Mouse (Mus musculus) limb, embryonic 13.5 days (tissue): ENCODE results near the gene Iffo1. TPM values are rescaled to one million over a fixed set of nuclear protein-coding genes. Genes with fewer than 3 reads are reported as not detected.
A peak's percentile ranks its signal among the peaks of the same experiment; 100 is the strongest.

Experiments used
- ATAC-seq: fragments of 200-750 bp; cut with Nextera tagmentation; 2 replicates; pipeline ENCODE4 v1.8.0; 2017; ENCODE audit warnings: low read depth, moderate number of reproducible peaks, moderate TSS enrichment; ENCODE audit not compliant: low FRiP score
- H3K27ac ChIP-seq: fragments of 300-500 bp; sonication (generic); 2 replicates; pipeline ENCODE4 v1.5.1; 2015; ENCODE audit warnings: inconsistent platforms, mild to moderate bottlenecking, moderate library complexity
- H3K27me3 ChIP-seq: fragments of 300-500 bp; sonication (generic); 2 replicates; pipeline ENCODE4 v1.6.1; 2015; ENCODE audit warnings: mild to moderate bottlenecking, inconsistent platforms
- H3K36me3 ChIP-seq: fragments of 300-500 bp; sonication (generic); 2 replicates; pipeline ENCODE4 v1.6.1; 2015; ENCODE audit warnings: inconsistent platforms, mild to moderate bottlenecking, moderate library complexity
- H3K4me1 ChIP-seq: fragments of 300-500 bp; sonication (generic); 2 replicates; pipeline ENCODE4 v1.6.1; 2015; ENCODE audit warnings: inconsistent platforms
- H3K4me2 ChIP-seq: fragments of 300-500 bp; sonication (generic); replicated peaks from 2 replicates; pipeline ENCODE4 v1.6.1; 2015; ENCODE audit warnings: inconsistent platforms, mild to moderate bottlenecking, moderate library complexity
- H3K4me3 ChIP-seq: fragments of 300-500 bp; sonication (generic); 2 replicates; pipeline ENCODE4 v1.5.1; 2015; ENCODE audit warnings: moderate library complexity, mild to moderate bottlenecking, inconsistent platforms
- H3K9ac ChIP-seq: fragments of 300-500 bp; sonication (generic); 2 replicates; pipeline ENCODE4 v1.6.1; 2015; ENCODE audit warnings: mild to moderate bottlenecking, inconsistent platforms
- H3K9me3 ChIP-seq: fragments of 300-500 bp; sonication (generic); 2 replicates; pipeline ENCODE4 v1.6.1; 2016; ENCODE audit warnings: inconsistent platforms
- WGBS: fragments of 180-500 bp; shearing (Covaris S2); methylation state at CpG from one replicate; pipeline ENCODE4 v1.1.7; 2015; 5-methylcytosine and 5-hydroxymethylcytosine counted together
- polyA plus RNA-seq: library from polyadenylated mRNA; unstranded; fragments of >200 nt; fragmentation: Nextera tagmentation; extraction: Ambion mirVana; gene quantifications from 2 replicates; pipeline ENCODE4 v1.2.1, GENCODE M21; 2015

The Iffo1 gene
- polyA plus RNA-seq, 1 experiment from 2014 or later, result 33.1 TPM

GRCm38 (mm10) chr6:125165328-125165891 is 20.4 kb downstream of the Iffo1 start:
- Histone ChIP-seq H3K9ac (peak overlapping the region; percentile 98), H3K4me1 (peaks cover 50% of the 10 kb centered on the region), H3K27me3 (no peaks in the 10 kb centered on the region), H3K27ac (peak overlapping the region; percentile 95), H3K36me3 (peaks cover 63% of the 10 kb centered on the region), H3K9me3 (no peaks in the 10 kb centered on the region), H3K4me2 (peak overlapping the region; percentile 84), H3K4me3 (peak overlapping the region; percentile 97)
- ATAC-seq, result peak; percentile 91
- WGBS, result under 1% methylated on average over 36 of the region's 36 CpGs

DNA sequence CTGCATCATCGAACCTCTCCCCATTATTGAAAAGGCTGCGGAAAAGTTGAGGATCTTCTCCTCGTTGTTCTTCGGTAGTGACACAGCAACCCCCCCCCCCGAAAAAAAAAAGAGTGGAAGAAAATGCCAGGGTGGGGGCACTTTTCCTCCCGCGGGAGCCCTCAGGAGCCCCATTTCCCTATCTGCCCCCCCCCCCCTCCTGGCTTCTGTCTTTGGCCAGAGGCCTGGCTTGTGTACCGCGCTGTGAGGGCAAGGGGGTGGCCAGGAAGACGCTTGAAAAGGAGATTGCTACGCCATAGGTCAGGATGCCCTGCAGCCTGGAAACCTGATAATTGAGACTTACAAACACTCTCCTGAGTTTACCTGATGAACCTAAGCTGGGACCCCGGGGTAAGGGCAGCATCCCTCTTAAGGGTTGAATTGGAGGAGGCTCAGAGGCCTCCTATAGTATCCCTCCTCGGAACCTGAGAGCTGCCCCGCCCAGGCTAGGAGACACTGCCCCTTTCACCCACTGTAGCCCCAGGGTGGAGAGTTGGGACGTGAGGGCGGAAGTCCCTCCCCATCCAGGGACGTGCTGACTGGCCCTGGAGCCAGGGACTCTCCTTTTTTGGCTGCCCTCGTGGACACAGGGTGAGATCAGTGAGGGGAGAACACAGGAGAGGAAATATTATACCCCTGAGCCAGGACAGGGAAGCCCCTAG is 21.2 kb downstream of the Iffo1 start, which contains the start of gene Gapdh:
Gene Gapdh, minus strand, starts transcription at position 417 of the 701 bp plus-strand sequence.
- H3K36me3 ChIP-seq, result peaks cover 63% of the 10 kb centered on the region
- H3K27me3 ChIP-seq, result no peaks in the 10 kb centered on the region
- whole genome bisulfite sequencing, result under 1% methylated on average over 18 of the region's 18 CpGs
- H3K4me2 ChIP-seq, result peak within 1 kb of the TSS; percentile 84
- peak; percentile 26 for ATAC-seq
- peak within 1 kb of the TSS; percentile 98 for H3K9ac ChIP-seq
- H3K4me1 ChIP-seq, result peaks cover 45% of the 10 kb centered on the region
- peak within 1 kb of the TSS; percentile 95 for H3K27ac ChIP-seq
- no peaks in the 10 kb centered on the region for H3K9me3 ChIP-seq
- peak within 1 kb of the TSS; percentile 97 for H3K4me3 ChIP-seq

- peak overlapping the region; percentile 67 for H3K9ac ChIP-seq
- 20% methylated on average over 10 of the region's 10 CpGs for WGBS
- H3K4me3 ChIP-seq, result peak overlapping the region; percentile 97
- ATAC-seq, result peak; percentile 12
- no peaks in the 10 kb centered on the region for H3K27me3 ChIP-seq
- peak overlapping the region; percentile 93 for H3K27ac ChIP-seq
- no peaks in the 10 kb centered on the region for H3K9me3 ChIP-seq
- H3K4me1 ChIP-seq, result peaks cover 40% of the 10 kb centered on the region
- H3K36me3 ChIP-seq, result peaks cover 66% of the 10 kb centered on the region
- peak overlapping the region; percentile 84 for H3K4me2 ChIP-seq
Measured at GRCm38 (mm10) chr6:125166861-125167650, 22.0 kb downstream of the Iffo1 start.

DNA sequence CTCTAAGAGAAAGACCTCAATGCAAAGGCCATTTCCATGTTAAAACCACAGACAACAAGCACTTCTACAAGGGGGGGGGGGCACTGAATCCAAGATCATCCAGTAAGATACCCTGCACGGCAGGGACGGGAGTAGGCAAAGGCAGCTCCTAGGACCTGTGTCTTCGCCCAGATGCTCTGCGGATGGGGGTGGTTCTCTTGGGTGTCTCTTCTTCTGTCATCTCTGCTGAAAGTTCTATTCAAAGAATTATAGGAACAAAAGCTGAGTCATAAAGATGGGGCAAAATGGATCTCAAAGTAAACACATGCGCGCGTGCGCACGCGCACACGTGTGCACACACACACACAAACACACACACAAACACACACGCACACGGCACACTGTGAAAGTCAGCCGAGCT is 23.0 kb downstream of the Iffo1 start:
- Histone ChIP-seq H3K4me3 (no peak overlapping the region), H3K9ac (0 out of 2 replicates have a peak overlapping the region, but pooled peaks have one; percentile 4), H3K27ac (no peak overlapping the region), H3K9me3 (no peaks in the 10 kb centered on the region), H3K36me3 (peaks cover 70% of the 10 kb centered on the region), H3K4me1 (peaks cover 34% of the 10 kb centered on the region), H3K27me3 (no peaks in the 10 kb centered on the region), H3K4me2 (no peak overlapping the region)
- WGBS, result 92% methylated on average over 14 of the region's 14 CpGs
- ATAC-seq, result no peak

- H3K27me3 ChIP-seq, result no peaks in the 10 kb centered on the region
- WGBS, result 83% methylated on average over 6 of the region's 6 CpGs
Measured at GRCm38 (mm10) chr6:125170194-125170593, 25.2 kb downstream of the Iffo1 start.

DNA sequence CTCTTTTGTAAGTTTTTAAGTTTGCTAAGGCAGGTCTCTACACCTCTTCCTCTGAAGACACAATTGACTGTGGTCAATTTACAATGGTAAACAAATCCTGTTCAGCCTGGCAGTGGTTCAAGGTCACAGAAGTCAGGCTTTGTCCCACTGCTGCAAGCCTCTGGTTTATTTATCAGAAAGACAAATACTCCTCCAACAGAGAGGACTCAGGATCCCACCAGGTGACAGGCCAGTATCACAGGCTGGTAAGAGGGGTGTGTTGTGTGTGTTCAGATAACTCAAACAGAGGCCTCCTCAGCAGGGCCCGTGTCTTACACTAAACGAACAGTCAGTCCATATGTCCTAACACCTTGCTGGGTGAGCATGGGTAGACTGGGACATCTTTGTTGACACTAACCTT is 27.4 kb downstream of the Iffo1 start:
- no peak for ATAC-seq
- H3K4me2 ChIP-seq, result no peak overlapping the region
- 91% methylated on average over 2 of the region's 2 CpGs for WGBS

More at GRCm38 (mm10) chr6:125170194-125170593, 25.2 kb downstream of the Iffo1 start:
- Histone ChIP-seq H3K9ac (no peak overlapping the region; the same call in 1 of the 2 replicates), H3K27ac (no peak overlapping the region), H3K9me3 (no peaks in the 10 kb centered on the region), H3K4me1 (peaks cover 22% of the 10 kb centered on the region), H3K36me3 (peaks cover 80% of the 10 kb centered on the region), H3K4me3 (no peak overlapping the region), H3K4me2 (no peak overlapping the region)
- ATAC-seq, result no peak

GRCm38 (mm10) chr6:125173256-125173655 is 28.2 kb downstream of the Iffo1 start:
- no peak overlapping the region for H3K27ac ChIP-seq
- 94% methylated on average over 7 of the region's 7 CpGs for WGBS
- H3K36me3 ChIP-seq, result peaks cover 100% of the 10 kb centered on the region
- H3K4me3 ChIP-seq, result no peak overlapping the region
- H3K4me2 ChIP-seq, result no peak overlapping the region
- H3K9ac ChIP-seq, result no peak overlapping the region
- no peaks in the 10 kb centered on the region for H3K9me3 ChIP-seq
- ATAC-seq, result no peak
- no peaks in the 10 kb centered on the region for H3K27me3 ChIP-seq
- H3K4me1 ChIP-seq, result no peaks in the 10 kb centered on the region

More for the DNA sequence above, 27.4 kb downstream of the Iffo1 start:
- no peaks in the 10 kb centered on the region for H3K27me3 ChIP-seq
- no peak overlapping the region for H3K9ac ChIP-seq
- peaks cover 4% of the 10 kb centered on the region for H3K4me1 ChIP-seq
- no peak overlapping the region for H3K27ac ChIP-seq
- peaks cover 100% of the 10 kb centered on the region for H3K36me3 ChIP-seq
- H3K4me3 ChIP-seq, result no peak overlapping the region
- H3K9me3 ChIP-seq, result no peaks in the 10 kb centered on the region

DNA sequence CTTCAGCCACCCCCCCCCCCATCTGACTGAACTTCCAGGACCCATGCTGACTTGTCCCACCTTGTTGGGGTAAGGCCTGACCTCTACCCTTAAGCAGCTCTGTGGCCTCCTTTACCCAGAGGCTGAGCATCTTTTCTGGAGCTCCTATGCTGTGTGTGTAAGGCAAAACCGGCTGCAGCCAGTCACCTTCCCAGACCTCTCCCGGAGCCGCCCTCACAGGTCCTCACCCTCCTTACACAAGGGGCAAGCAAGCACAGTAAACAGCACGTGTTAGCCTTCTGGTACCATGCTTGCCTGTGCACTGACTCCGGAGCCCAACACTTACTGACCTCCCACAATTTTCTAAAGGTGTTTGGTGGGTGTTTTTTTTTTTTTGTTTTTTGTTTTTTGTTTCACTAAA is 30.4 kb downstream of the Iffo1 start:
- H3K9ac ChIP-seq, result no peak overlapping the region
- WGBS, result 90% methylated on average over 5 of the region's 5 CpGs
- H3K27me3 ChIP-seq, result no peaks in the 10 kb centered on the region
- no peaks in the 10 kb centered on the region for H3K4me1 ChIP-seq
- H3K27ac ChIP-seq, result no peak overlapping the region
- H3K4me2 ChIP-seq, result no peak overlapping the region
- H3K4me3 ChIP-seq, result no peak overlapping the region
- H3K36me3 ChIP-seq, result peaks cover 100% of the 10 kb centered on the region
- ATAC-seq, result no peak
- H3K9me3 ChIP-seq, result no peaks in the 10 kb centered on the region

GRCm38 (mm10) chr6:125179601-125180000 is 34.6 kb downstream of the Iffo1 start:
- H3K27ac ChIP-seq, result no peak overlapping the region
- no peak for ATAC-seq
- H3K9ac ChIP-seq, result no peak overlapping the region
- no peaks in the 10 kb centered on the region for H3K27me3 ChIP-seq
- 89% methylated on average over 7 of the region's 7 CpGs for WGBS
- no peak overlapping the region for H3K4me3 ChIP-seq
- H3K4me1 ChIP-seq, result no peaks in the 10 kb centered on the region
- H3K4me2 ChIP-seq, result no peak overlapping the region
- peaks cover 99% of the 10 kb centered on the region for H3K36me3 ChIP-seq
- H3K9me3 ChIP-seq, result no peaks in the 10 kb centered on the region

DNA sequence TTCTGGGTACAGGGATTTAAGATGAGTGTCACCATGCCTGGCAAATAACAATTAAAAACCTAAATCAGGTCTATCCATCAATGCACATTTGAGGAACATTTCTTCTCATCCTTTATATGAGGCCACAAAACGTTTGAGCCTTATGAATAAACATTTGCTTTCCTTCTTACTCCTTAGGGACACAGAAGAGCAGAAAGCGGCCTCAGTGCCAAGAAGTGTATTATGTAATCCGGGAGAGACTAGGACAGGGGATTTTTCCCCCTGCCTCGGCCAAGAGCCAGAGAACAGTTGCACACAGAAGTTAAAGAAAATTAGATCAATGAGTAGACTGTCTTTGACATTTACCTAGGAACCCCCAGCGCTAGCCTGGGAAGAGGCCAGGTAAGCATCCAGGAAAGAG is 37.1 kb downstream of the Iffo1 start:
- Histone ChIP-seq H3K9me3 (no peaks in the 10 kb centered on the region), H3K27me3 (no peaks in the 10 kb centered on the region), H3K4me2 (no peak overlapping the region), H3K36me3 (peaks cover 99% of the 10 kb centered on the region), H3K4me3 (no peak overlapping the region), H3K4me1 (no peaks in the 10 kb centered on the region), H3K27ac (no peak overlapping the region), H3K9ac (no peak overlapping the region)
- WGBS, result 83% methylated on average over 5 of the region's 5 CpGs
- no peak for ATAC-seq

- H3K36me3 ChIP-seq, result peaks cover 80% of the 10 kb centered on the region
- H3K27me3 ChIP-seq, result no peaks in the 10 kb centered on the region
- WGBS, result 93% methylated on average over 10 of the region's 10 CpGs
- H3K27ac ChIP-seq, result no peak overlapping the region
- H3K4me3 ChIP-seq, result no peak overlapping the region
- ATAC-seq, result no peak
- no peak overlapping the region for H3K9ac ChIP-seq
- H3K4me1 ChIP-seq, result peaks cover 9% of the 10 kb centered on the region; the same call in 1 of the 2 replicates
- H3K4me2 ChIP-seq, result no peak overlapping the region
- no peaks in the 10 kb centered on the region for H3K9me3 ChIP-seq
Measured at GRCm38 (mm10) chr6:125186203-125186602, 41.2 kb downstream of the Iffo1 start.

DNA sequence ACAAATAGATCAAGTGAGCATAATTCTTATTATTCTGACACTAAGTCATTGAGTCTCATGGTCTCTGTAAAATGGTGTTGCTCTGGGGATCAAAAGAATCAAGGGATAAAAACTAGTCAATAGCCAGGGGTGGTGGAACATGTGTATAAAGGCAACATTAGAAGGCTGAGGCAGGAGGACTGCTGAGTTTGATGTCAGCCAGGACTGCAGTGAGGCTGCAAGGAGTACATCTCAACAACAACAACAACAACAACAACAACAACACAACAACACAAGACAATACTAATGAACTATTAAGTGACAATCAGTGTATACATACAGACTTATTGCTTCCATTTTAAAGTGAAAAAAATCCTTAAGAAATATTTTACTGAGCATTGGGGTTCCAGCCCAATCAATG is 45.8 kb downstream of the Iffo1 start:
- Histone ChIP-seq H3K27me3 (no peaks in the 10 kb centered on the region), H3K4me1 (peaks cover 21% of the 10 kb centered on the region), H3K9ac (peak overlapping the region; percentile 80), H3K27ac (peak overlapping the region; percentile 100; the same call in 1 of the 2 replicates), H3K4me2 (peak overlapping the region; percentile 66), H3K36me3 (peaks cover 60% of the 10 kb centered on the region), H3K4me3 (peak overlapping the region; percentile 73), H3K9me3 (no peaks in the 10 kb centered on the region)
- ATAC-seq, result no peak
